Mouse (Mus musculus): ENCODE measurements around the gene Sdf4. TPM values are rescaled to one million over a fixed set of nuclear protein-coding genes. Genes with fewer than 3 reads are reported as not detected.

The Sdf4 gene
- total and polyA plus RNA-seq, 3 experiments: 31.8 to 163 (median 94.4) TPM

DNA sequence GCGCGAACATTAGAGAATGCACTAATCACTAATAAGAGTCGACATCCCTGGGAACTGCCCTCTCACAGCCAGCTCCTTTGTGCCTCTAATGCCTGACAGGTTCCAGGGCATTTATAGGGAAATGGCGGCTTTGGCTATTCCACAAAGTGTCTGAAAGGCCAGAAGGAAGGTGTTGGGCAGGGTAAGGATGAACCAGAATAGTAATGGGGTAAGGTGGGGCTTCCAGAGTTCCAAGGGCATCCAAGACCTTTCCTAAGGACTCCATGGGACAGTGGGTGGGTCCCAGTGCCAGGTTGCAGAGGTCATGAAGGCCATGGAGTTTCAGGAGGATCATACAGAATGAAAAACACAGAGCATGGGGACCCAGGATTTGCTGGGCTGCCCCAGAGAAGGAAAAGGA is 41.6 kb downstream of the Sdf4 start:
- Histone ChIP-seq H3K4me1 (ENCODE audit: insufficient read depth, low read depth, low read length) (peaks cover 15% of the 10 kb centered on the region), H3K36me3 (replicated peaks) (no peaks in the 10 kb centered on the region), H3K27me3 (ENCODE audit: insufficient read depth, low read length) (peaks cover 30% of the 10 kb centered on the region), H3K9me3 (replicated peaks) (no peaks in the 10 kb centered on the region), H3K4me3 (ENCODE audit: low read depth, low read length) (no peak overlapping the region)
- ATAC-seq (ENCODE audit: extremely low read depth, insufficient number of reproducible peaks, low FRiP score, poor library complexity, severe bottlenecking) (no peak), DNase-seq (ENCODE audit: low spot score) (no peak)
- TF ChIP-seq GATA1 (IDR thresholded peaks at IDR 0.05; ENCODE audit: borderline replicate concordance, low read length) (no peak), CTCF (IDR thresholded peaks at IDR 0.05; ENCODE audit: low read depth, low read length) (no peak), POLR2AphosphoS5 (IDR thresholded peaks at IDR 0.05; ENCODE audit: insufficient replicate concordance, low read depth, low read length) (no peak), TAL1 (conservative IDR thresholded peaks at IDR 0.05; ENCODE audit: low read depth, low read length) (no peak), GATA2 (IDR thresholded peaks at IDR 0.05; ENCODE audit: borderline replicate concordance, low read depth, low read length) (no peak)

DNA sequence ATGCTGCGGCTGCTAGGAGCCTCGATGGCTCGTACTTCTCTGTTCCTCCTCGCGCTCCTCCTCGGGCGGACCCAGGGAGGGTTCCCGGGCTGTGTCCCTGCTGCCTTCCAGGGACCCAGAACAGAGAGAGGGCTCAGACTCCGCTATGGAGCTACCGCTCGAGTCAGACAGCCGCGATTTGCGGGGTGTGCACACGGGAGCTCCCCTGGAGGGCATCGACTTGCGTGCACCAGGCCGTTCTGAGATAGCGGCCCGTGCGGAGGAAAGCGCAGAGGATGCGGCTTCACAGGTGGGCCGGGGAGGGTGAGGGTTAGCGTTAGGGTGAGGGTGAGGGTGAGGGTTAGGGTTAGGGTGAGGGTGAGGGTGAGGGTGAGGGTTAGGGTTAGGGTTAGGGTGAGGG is 42.2 kb downstream of the Sdf4 start:
- DNase-seq (ENCODE audit: low spot score) (no peak), ATAC-seq (ENCODE audit: extremely low read depth, insufficient number of reproducible peaks, low FRiP score, poor library complexity, severe bottlenecking) (no peak)
- TF ChIP-seq GATA1 (IDR thresholded peaks at IDR 0.05; ENCODE audit: borderline replicate concordance, low read length) (no peak), TAL1 (conservative IDR thresholded peaks at IDR 0.05; ENCODE audit: low read depth, low read length) (no peak), GATA2 (IDR thresholded peaks at IDR 0.05; ENCODE audit: borderline replicate concordance, low read depth, low read length) (no peak), CTCF (IDR thresholded peaks at IDR 0.05; ENCODE audit: low read depth, low read length) (no peak), POLR2AphosphoS5 (IDR thresholded peaks at IDR 0.05; ENCODE audit: insufficient replicate concordance, low read depth, low read length) (no peak)
- peaks cover 15% of the 10 kb centered on the region for H3K4me1 ChIP-seq (ENCODE audit: insufficient read depth, low read depth, low read length)
- H3K36me3 ChIP-seq (replicated peaks): no peaks in the 10 kb centered on the region
- H3K4me3 ChIP-seq (ENCODE audit: low read depth, low read length): no peak overlapping the region
- peaks cover 30% of the 10 kb centered on the region for H3K27me3 ChIP-seq (ENCODE audit: insufficient read depth, low read length)
- no peaks in the 10 kb centered on the region for H3K9me3 ChIP-seq (replicated peaks)

DNA sequence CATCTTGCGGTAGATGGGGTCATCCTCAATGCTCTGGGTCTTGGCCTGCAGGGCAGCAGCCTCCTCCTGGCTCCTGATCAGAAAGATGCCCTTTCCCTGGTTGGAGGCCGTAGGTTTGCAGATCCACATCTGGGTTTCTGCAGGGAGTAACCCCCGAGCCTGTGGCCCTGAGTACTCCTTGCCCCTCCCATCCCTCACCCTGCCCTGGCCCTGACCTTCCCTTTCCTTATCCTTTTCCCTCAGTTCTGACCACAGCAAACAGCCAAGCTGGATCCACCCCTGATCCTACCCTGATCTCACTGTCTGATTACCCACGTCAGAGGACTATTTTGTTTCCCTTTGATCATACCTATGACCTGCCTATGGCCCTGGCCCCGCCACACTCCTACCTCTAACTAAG is 52.1 kb downstream of the Sdf4 start:
- Histone ChIP-seq H3K9me3 (replicated peaks) (no peaks in the 10 kb centered on the region), H3K36me3 (replicated peaks) (no peaks in the 10 kb centered on the region), H3K4me3 (ENCODE audit: low read depth, low read length) (no peak overlapping the region), H3K27me3 (ENCODE audit: insufficient read depth, low read length) (peaks cover 19% of the 10 kb centered on the region), H3K4me1 (ENCODE audit: insufficient read depth, low read depth, low read length) (no peaks in the 10 kb centered on the region; the same call in 1 of the 2 replicates)
- DNase-seq (ENCODE audit: low spot score) (no peak), ATAC-seq (ENCODE audit: extremely low read depth, insufficient number of reproducible peaks, low FRiP score, poor library complexity, severe bottlenecking) (no peak)
- TF ChIP-seq GATA1 (IDR thresholded peaks at IDR 0.05; ENCODE audit: borderline replicate concordance, low read length) (no peak), CTCF (IDR thresholded peaks at IDR 0.05; ENCODE audit: low read depth, low read length) (no peak), GATA2 (IDR thresholded peaks at IDR 0.05; ENCODE audit: borderline replicate concordance, low read depth, low read length) (no peak), TAL1 (conservative IDR thresholded peaks at IDR 0.05; ENCODE audit: low read depth, low read length) (no peak), POLR2AphosphoS5 (IDR thresholded peaks at IDR 0.05; ENCODE audit: insufficient replicate concordance, low read depth, low read length) (no peak)

DNA sequence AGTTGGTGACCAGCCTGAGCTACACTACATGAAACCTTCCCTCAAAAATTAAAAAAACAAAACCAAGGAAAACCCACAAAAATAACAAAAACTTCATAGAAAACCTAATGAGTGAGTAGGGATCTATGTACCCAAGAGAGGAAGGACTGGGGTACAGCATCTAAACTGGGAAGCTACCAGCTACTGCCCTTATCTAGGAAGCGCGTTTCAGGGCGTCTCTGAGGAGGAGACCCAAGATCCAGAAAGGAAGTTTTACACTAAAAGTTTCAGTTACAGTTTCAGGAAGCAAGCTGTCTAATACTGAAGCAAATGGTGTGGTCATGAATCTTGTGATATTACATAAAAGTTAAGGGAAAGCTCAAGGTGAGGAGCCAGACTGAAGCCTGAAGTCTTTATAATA is 57.1 kb downstream of the Sdf4 start:
- Histone ChIP-seq H3K4me3 (ENCODE audit: low read depth, low read length) (no peak overlapping the region), H3K4me1 (ENCODE audit: insufficient read depth, low read depth, low read length) (no peaks in the 10 kb centered on the region), H3K27me3 (ENCODE audit: insufficient read depth, low read length) (peaks cover 11% of the 10 kb centered on the region; the same call in 1 of the 2 replicates), H3K9me3 (replicated peaks) (no peaks in the 10 kb centered on the region), H3K36me3 (replicated peaks) (no peaks in the 10 kb centered on the region)
- ATAC-seq (ENCODE audit: extremely low read depth, insufficient number of reproducible peaks, low FRiP score, poor library complexity, severe bottlenecking) (no peak), DNase-seq (ENCODE audit: low spot score) (no peak)
- TF ChIP-seq CTCF (IDR thresholded peaks at IDR 0.05; ENCODE audit: low read depth, low read length) (no peak), GATA1 (IDR thresholded peaks at IDR 0.05; ENCODE audit: borderline replicate concordance, low read length) (no peak), POLR2AphosphoS5 (IDR thresholded peaks at IDR 0.05; ENCODE audit: insufficient replicate concordance, low read depth, low read length) (no peak), TAL1 (conservative IDR thresholded peaks at IDR 0.05; ENCODE audit: low read depth, low read length) (no peak), GATA2 (IDR thresholded peaks at IDR 0.05; ENCODE audit: borderline replicate concordance, low read depth, low read length) (no peak)

DNA sequence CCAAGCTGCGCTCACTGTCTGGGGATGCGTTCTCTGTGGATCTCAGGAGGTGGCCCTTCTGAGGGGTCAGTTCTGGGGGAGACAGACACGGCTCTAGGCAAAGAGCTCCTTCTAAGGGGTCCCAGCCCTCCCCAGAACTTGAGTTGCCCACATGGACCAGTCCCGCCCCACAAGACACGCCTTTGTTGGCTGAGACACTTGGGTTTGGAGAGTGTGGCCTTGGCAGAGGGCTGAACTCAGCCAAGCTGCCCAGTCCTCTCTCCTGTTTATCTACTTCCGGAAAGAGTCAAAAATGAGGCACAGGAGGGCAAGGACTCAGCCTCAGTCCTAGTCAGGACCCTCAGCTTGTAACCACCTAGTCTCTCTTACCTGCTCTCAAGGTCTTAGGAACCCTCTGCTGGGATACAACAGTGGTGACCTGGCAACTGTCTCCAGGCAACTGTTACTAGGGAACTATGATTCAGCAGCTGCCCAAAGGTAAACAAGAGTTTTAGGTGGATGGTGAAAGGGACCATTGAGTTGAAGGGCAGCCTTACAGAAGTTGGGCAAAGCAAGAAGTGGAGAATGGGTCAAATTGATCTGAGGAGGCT is 57.8 kb downstream of the Sdf4 start:
- DNase-seq (ENCODE audit: low spot score): no peak
- no peaks in the 10 kb centered on the region for H3K36me3 ChIP-seq (replicated peaks)
- H3K4me1 ChIP-seq (ENCODE audit: insufficient read depth, low read depth, low read length): no peaks in the 10 kb centered on the region
- TF ChIP-seq GATA2 (IDR thresholded peaks at IDR 0.05; ENCODE audit: borderline replicate concordance, low read depth, low read length) (no peak), POLR2AphosphoS5 (IDR thresholded peaks at IDR 0.05; ENCODE audit: insufficient replicate concordance, low read depth, low read length) (no peak), TAL1 (conservative IDR thresholded peaks at IDR 0.05; ENCODE audit: low read depth, low read length) (no peak), GATA1 (IDR thresholded peaks at IDR 0.05; ENCODE audit: borderline replicate concordance, low read length) (no peak), CTCF (IDR thresholded peaks at IDR 0.05; ENCODE audit: low read depth, low read length) (no peak)
- ATAC-seq (ENCODE audit: extremely low read depth, insufficient number of reproducible peaks, low FRiP score, poor library complexity, severe bottlenecking): no peak
- no peaks in the 10 kb centered on the region for H3K9me3 ChIP-seq (replicated peaks)
- peaks cover 11% of the 10 kb centered on the region; the same call in 1 of the 2 replicates for H3K27me3 ChIP-seq (ENCODE audit: insufficient read depth, low read length)
- no peak overlapping the region for H3K4me3 ChIP-seq (ENCODE audit: low read depth, low read length)

DNA sequence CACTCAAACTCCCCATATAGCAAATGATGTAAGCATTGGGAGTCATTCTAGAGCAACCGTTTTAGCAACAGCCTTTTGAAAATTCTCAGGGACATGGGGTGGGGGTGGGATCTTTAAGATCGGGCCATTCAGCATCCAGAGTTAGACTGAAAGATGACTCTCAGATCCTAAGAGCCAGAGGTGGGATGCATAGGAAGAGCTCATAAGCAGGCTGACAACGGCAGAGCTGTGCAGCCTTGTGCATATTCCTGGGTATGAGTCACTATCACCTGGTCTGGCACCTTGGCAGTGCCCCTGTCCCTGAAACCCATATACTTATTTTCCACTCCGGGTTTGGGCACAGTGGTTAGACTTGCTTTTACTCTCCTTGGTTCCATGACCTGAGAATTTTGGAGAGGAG is 60.4 kb downstream of the Sdf4 start:
- Histone ChIP-seq H3K4me3 (ENCODE audit: low read depth, low read length) (no peak overlapping the region), H3K36me3 (replicated peaks) (no peaks in the 10 kb centered on the region), H3K27me3 (ENCODE audit: insufficient read depth, low read length) (peaks cover 12% of the 10 kb centered on the region; the same call in 1 of the 2 replicates), H3K4me1 (ENCODE audit: insufficient read depth, low read depth, low read length) (no peaks in the 10 kb centered on the region), H3K9me3 (replicated peaks) (no peaks in the 10 kb centered on the region)
- no peak for TF ChIP-seq GATA2 (IDR thresholded peaks at IDR 0.05; ENCODE audit: borderline replicate concordance, low read depth, low read length)
- no peak for TF ChIP-seq CTCF (IDR thresholded peaks at IDR 0.05; ENCODE audit: low read depth, low read length)
- TF ChIP-seq GATA1 (IDR thresholded peaks at IDR 0.05; ENCODE audit: borderline replicate concordance, low read length): no peak
- TF ChIP-seq TAL1 (conservative IDR thresholded peaks at IDR 0.05; ENCODE audit: low read depth, low read length): no peak
- TF ChIP-seq POLR2AphosphoS5 (IDR thresholded peaks at IDR 0.05; ENCODE audit: insufficient replicate concordance, low read depth, low read length): no peak
- ATAC-seq (ENCODE audit: extremely low read depth, insufficient number of reproducible peaks, low FRiP score, poor library complexity, severe bottlenecking) (no peak), DNase-seq (ENCODE audit: low spot score) (no peak)
